Mouse (Mus musculus): ENCODE measurements around the gene 9130213A22Rik.

Gene 9130213A22Rik

GRCm38 (mm10) chr11:69091566-69092385 is 30.6 kb downstream of the 9130213A22Rik start:
- DNase-seq = no peak

DNA sequence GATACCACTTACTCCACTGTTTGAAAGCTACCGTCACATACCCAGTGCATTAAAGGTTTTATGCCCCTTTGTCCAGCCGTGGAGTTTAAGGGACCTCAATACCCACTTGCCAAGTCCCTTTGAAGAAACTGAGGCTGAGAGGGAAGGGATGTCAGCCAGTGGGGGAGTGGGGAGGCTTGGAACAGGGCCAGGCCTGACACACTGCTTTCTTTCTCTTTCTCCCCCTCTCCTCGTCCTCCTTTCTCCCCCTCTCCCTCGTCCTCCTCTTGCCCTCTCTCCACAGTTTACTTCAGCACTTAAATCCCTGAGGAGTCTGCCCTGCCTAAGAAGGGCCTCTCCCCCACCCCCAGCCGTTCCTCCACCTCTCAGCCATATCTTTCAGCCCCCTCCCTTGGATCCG is 32.0 kb downstream of the 9130213A22Rik start:
- no peak for DNase-seq

- no peak for DNase-seq
Measured at GRCm38 (mm10) chr11:69089616-69090290, 32.6 kb downstream of the 9130213A22Rik start.

GRCm38 (mm10) chr11:69088856-69089615 is 33.4 kb downstream of the 9130213A22Rik start:
- no peak for DNase-seq

DNA sequence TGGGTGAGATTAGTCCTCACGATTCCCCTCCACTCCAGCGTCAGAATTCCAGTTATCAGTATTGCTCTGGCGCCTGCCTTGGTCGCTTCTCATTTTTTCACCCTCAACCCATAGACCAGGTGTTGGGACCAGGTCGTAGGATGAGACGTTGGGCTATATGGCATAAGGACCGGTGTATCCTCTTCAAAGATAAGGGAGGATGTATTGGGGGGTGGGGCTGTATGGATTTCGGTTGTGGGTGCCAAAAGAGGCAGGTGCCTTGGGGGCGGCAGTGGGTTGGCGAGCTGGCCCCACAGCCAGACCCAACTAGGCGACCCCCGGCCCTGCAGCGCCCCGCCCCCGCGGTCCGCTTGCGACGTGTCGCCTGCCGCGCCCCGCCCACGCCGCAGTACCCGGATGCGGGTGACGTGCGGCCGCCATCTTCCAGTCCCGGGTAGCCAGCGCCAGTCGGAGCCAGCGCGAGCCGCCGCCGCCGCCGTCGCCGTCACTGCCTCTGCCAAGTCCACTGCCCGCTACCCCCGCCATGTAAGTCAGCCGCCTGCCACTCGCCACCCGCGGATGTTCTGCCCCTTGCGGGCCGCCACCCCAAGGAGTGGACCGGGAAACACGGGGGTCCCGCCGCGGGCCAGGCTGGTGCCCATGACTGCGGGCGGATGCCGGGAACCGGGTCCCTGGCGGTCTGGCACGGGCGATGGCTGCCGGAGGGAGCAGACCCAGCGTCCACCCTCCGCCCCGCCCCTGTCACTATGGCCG is 34.1 kb downstream of the 9130213A22Rik start, which contains the start of gene Vamp2:
TSS of gene Vamp2 (plus strand) at position 388 of the 753 bp plus-strand sequence.
- peak; percentile 93 for DNase-seq

DNA sequence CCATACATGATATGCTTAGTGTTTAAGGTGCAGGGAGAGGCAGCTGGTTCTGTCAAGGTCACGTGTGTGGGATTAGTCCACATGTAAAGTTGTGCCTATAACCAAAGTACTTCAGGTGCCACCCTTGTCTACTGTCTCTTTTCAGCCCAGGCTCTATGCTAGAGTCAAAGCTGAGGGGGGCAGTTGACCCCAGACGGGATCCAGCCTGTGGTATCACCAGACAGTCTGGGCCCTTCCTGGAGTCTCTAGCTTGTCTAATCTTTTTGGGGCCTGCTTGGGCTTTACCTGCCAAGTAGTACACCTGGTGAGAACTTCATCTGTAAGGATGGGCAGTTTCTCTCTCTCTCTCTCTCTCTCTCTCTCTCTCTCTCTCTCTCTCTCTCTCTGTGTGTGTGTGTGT is 34.8 kb downstream of the 9130213A22Rik start:
- no peak for DNase-seq

DNA sequence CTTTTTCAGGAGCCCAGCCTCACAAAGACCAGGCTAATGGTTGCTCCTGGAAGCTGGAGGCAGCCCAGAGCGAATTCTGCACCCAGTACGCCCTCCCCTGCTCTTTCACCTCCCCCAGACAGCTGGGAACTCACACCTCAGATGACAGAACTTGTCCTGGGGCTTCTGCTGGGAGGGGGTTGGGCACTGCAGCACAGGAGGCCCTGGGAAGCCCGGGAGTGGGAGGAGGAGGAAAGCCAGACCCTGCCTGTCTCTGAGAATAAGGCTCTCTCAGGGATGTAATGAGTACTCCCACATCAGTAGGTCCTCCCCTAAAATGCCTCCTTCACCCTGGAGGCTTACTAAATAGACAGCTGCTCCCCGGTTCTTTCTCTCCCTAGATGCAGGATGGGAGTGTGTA is 35.3 kb downstream of the 9130213A22Rik start:
- no peak for DNase-seq

GRCm38 (mm10) chr11:69086390-69086789 is 36.0 kb downstream of the 9130213A22Rik start:
- DNase-seq = no peak

- no peak for DNase-seq
Measured at GRCm38 (mm10) chr11:69085608-69086007, 36.8 kb downstream of the 9130213A22Rik start.

DNA sequence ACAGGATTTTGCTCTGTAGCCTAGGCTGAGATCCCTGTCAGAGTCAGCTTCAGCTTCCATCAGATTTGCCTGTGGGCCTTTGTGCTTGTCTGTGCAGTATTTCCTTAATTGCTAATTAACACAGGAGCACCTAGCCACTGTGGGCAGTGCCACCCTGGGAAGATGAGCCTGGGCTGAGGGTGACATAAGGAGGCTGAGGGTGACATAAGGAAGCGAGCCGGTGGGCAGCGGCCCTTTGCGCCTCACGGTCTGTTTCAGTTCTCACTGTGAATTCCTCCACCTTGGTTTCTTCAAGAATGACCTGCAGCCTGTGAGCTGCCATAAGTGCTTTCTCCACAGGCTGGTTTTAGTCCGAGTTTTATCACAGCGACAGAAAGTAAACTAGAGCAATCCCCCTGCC is 40.8 kb downstream of the 9130213A22Rik start:
- no peak for DNase-seq

DNA sequence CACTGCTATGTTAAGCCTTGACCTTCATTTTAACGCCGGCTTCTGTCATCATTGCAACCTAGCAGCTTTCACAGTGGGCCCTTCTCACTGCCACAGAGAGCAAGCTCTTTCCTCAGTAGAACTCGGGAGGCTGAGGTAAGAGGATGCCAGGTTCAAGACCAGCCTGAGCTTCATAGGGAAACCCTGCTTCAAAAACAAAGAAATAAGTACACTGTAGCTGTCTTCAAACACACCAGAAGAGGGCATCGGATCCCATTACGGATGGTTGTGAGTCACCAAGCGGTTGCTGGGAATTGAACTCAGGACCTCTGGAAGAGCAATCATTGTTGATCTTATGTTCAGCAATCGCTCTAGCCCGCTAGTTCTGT is 41.5 kb downstream of the 9130213A22Rik start:
- no peak for DNase-seq

GRCm38 (mm10) chr11:69080102-69080854 is 42.1 kb downstream of the 9130213A22Rik start:
- no peak for DNase-seq

DNA sequence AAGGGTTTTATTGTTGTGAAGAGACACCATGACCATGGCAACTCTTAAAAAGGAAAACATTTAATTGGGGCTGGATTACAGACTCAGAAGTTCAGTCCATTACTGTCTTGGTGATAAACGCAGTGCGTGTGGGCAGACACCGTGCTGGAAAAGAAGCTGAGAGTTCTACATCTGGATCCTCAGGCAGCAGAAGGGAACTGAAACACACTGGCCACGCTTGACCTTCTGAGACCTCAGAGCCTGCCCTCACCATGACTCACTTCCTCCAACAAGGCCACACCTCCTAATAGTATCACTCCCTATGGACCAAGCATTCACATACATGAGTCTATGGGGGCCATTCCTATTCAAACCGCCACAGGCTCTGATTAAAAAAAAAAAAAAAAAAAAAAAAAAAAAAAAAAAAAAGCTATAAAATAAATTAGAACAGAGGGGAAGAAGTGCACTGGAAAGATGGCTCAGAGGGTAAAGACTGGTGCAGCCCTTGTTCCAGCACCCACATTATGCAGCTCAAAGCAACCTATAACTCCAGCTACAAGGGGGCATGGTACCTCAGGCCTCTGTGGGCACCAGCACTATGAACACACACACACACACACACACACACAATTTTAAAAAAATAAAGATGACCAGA is 43.5 kb downstream of the 9130213A22Rik start:
- DNase-seq = no peak

GRCm38 (mm10) chr11:69078041-69078440 is 44.3 kb downstream of the 9130213A22Rik start:
- DNase-seq = no peak

- DNase-seq = no peak
Measured at GRCm38 (mm10) chr11:69077316-69077715, 45.1 kb downstream of the 9130213A22Rik start.

DNA sequence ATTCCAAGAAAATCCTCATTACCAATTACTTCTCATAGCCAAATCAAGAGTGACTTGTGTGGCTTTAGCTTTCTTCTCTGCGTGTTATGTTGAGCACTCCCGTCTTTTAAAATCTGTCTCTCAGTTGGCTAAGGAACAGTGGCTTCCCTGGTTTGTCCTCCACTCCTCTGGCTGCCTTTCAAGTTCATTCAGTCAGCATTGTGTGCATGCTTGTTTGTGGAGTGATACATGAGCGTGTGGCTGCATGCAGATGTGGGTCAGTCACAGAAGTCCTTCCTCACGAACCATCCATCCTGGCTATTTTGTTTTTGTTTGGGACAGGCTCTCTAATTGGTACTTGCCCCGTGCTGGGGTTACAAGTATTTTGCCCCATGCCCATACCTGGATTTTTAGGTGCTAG is 45.8 kb downstream of the 9130213A22Rik start:
- no peak for DNase-seq

- no peak for DNase-seq
Measured at GRCm38 (mm10) chr11:69075764-69076479, 46.5 kb downstream of the 9130213A22Rik start.

GRCm38 (mm10) chr11:69074776-69075069 is 47.7 kb downstream of the 9130213A22Rik start:
- DNase-seq = no peak

DNA sequence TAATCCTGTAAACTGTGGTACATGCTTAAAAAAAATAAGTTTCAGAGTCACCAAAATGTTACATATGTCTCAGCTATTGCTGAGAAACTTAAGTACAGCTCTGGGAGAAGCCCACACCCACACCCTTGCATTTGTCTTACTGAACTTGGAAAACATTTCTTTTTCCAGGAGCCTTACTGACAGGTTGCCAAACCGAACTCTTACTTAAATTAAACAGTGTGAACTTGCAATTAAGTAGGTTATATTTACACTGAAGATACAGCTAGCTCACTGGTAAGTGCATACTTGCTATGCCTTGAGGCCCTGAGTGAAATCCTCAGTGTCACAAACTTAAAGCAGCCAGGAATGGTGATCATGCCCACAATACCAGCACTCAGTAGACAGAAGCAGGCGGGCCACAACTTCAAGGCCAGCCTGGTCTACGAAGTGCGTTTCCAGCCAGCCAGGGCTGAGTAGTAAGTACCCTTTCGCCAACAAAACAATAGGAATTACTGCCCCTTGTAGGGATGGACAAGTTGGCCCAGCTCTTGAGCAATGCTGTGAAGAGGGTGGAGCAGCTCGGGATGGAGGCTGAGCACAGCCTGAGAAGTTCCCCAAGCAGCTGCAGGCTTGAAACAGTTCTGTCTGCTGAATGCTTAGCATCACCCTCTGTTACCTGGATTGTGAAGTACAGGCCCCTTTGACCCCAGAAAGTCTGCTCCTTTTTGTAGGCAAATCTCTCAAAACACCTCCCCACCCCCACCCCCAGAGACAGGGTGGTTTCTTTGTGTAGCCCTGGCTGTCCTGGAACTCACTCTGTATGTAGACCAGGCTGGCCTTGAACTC is 48.2 kb downstream of the 9130213A22Rik start:
- no peak for DNase-seq
